Mouse (Mus musculus) small intestine, adult 2 months (tissue): ENCODE results near the gene Arl6ip5. TPM values are rescaled to one million over a fixed set of nuclear protein-coding genes. Genes with fewer than 3 reads are reported as not detected.
A peak's percentile ranks its signal among the peaks of the same experiment; 100 is the strongest.

Experiments
- H3K27ac ChIP-seq: fragments of 200-500 bp; 2 replicates; pipeline ENCODE4 v1.5.1; 2012; ENCODE audit warnings: low read depth, low read length, control low read depth, inconsistent platforms; ENCODE audit not compliant: insufficient read depth
- H3K27me3 ChIP-seq: fragments of 200-500 bp; 2 replicates; pipeline ENCODE4 v1.6.1; 2012; ENCODE audit warnings: mild to moderate bottlenecking, moderate library complexity, low read length, inconsistent platforms; ENCODE audit not compliant: control insufficient read depth, insufficient read depth
- H3K36me3 ChIP-seq: fragments of 200-500 bp; 2 replicates; pipeline ENCODE4 v1.6.1; 2012; ENCODE audit warnings: mild to moderate bottlenecking, low read length, control low read depth, inconsistent platforms; ENCODE audit not compliant: control insufficient read depth, insufficient read depth
- H3K4me1 ChIP-seq: fragments of 200-500 bp; 2 replicates; pipeline ENCODE4 v1.6.1; 2012; ENCODE audit warnings: low read length, inconsistent platforms, mixed read lengths; ENCODE audit not compliant: control insufficient read depth, insufficient read depth, insufficient read length
- H3K4me3 ChIP-seq: fragments of 200-500 bp; 2 replicates; pipeline ENCODE4 v1.5.1; 2012; ENCODE audit warnings: low read depth, mild to moderate bottlenecking, control low read depth, inconsistent platforms, low read length, moderate library complexity
- CTCF ChIP-seq: fragments of 200-500 bp; IDR thresholded peaks from 2 replicates; pipeline ENCODE4 v1.5.1; 2012; ENCODE audit warnings: low read depth, mild to moderate bottlenecking, control low read depth, inconsistent platforms, low read length, moderate library complexity, mixed read lengths; ENCODE audit not compliant: insufficient replicate concordance, insufficient read length; ENCODE audit errors: extremely low read depth
- POLR2A ChIP-seq: fragments of 200-500 bp; IDR thresholded peaks from 2 replicates; pipeline ENCODE4 v1.6.1; 2012; ENCODE audit warnings: low read depth, mild to moderate bottlenecking, control low read depth, inconsistent platforms, low read length, moderate library complexity
- WGBS: fragments of 180-500 bp; shearing (Covaris S2); methylation state at CpG from one replicate; pipeline ENCODE4 v1.1.7; 2018; 5-methylcytosine and 5-hydroxymethylcytosine counted together
- polyA plus RNA-seq: library from polyadenylated mRNA; depleted of rRNA; stranded (reverse); fragments of >200 nt; gene quantifications from 2 replicates; pipeline ENCODE4 v1.2.3, GENCODE M21; 2012; rRNA removed

Gene Arl6ip5
- polyA plus RNA-seq, result 14.3 and 22.8 TPM in 2 replicates

GRCm38 (mm10) chr6:97210191-97210961 is at the start of gene Arl6ip5:
Gene Arl6ip5 (plus strand): TSS chr6:97210689.
- 5% methylated on average over 32 of the region's 32 CpGs for WGBS
- TF ChIP-seq POLR2A (peak; percentile 72), CTCF (no peak)
- Histone ChIP-seq H3K27ac (peak within 1 kb of the TSS; percentile 74), H3K36me3 (no peaks in the 10 kb centered on the region), H3K27me3 (no peaks in the 10 kb centered on the region), H3K4me1 (peaks cover 6% of the 10 kb centered on the region; the same call in 1 of the 2 replicates), H3K4me3 (peak within 1 kb of the TSS; percentile 93)

- Histone ChIP-seq H3K4me3 (no peak overlapping the region), H3K27ac (no peak overlapping the region), H3K4me1 (no peaks in the 10 kb centered on the region), H3K27me3 (no peaks in the 10 kb centered on the region), H3K36me3 (peaks cover 28% of the 10 kb centered on the region)
- TF ChIP-seq CTCF (no peak), POLR2A (no peak)
- 71% methylated on average over 11 of the region's 11 CpGs for WGBS
These were observed 34.8 kb upstream of the Arl6ip5 start for GRCm38 (mm10) chr6:97175716-97176115.

GRCm38 (mm10) chr6:97178491-97179366 is 31.8 kb upstream of the Arl6ip5 start, which contains the start of gene Tmf1:
Gene Tmf1 (minus strand): TSS chr6:97179122.
- TF ChIP-seq CTCF (no peak), POLR2A (peak; percentile 69)
- H3K27me3 ChIP-seq, result no peaks in the 10 kb centered on the region
- no peaks in the 10 kb centered on the region for H3K4me1 ChIP-seq
- peak within 1 kb of the TSS; percentile 77 for H3K27ac ChIP-seq
- H3K36me3 ChIP-seq, result peaks cover 15% of the 10 kb centered on the region
- H3K4me3 ChIP-seq, result peak within 1 kb of the TSS; percentile 81
- under 1% methylated on average over 80 of the region's 80 CpGs for WGBS

GRCm38 (mm10) chr6:97179367-97179828 is 31.1 kb upstream of the Arl6ip5 start:
- TF ChIP-seq CTCF (no peak), POLR2A (no peak)
- Histone ChIP-seq H3K36me3 (peaks cover 18% of the 10 kb centered on the region), H3K4me1 (no peaks in the 10 kb centered on the region), H3K4me3 (peak overlapping the region; percentile 81), H3K27ac (peak overlapping the region; percentile 77), H3K27me3 (no peaks in the 10 kb centered on the region)
- WGBS, result 2% methylated on average over 11 of the region's 11 CpGs

GRCm38 (mm10) chr6:97200437-97200836 is 10.1 kb upstream of the Arl6ip5 start:
- TF ChIP-seq CTCF, result no peak
- TF ChIP-seq POLR2A, result no peak
- Histone ChIP-seq H3K4me1 (peaks cover 2% of the 10 kb centered on the region; the same call in 1 of the 2 replicates), H3K27ac (no peak overlapping the region), H3K4me3 (no peak overlapping the region), H3K36me3 (peaks cover 30% of the 10 kb centered on the region), H3K27me3 (no peaks in the 10 kb centered on the region)
- 78% methylated on average over 3 of the region's 3 CpGs for WGBS

GRCm38 (mm10) chr6:97202477-97202876 is 8.0 kb upstream of the Arl6ip5 start:
- peaks cover 14% of the 10 kb centered on the region for H3K36me3 ChIP-seq
- TF ChIP-seq POLR2A, result no peak
- no peak for TF ChIP-seq CTCF
- H3K27me3 ChIP-seq, result no peaks in the 10 kb centered on the region
- WGBS, result 57% methylated on average over 3 of the region's 3 CpGs
- H3K4me1 ChIP-seq, result peaks cover 2% of the 10 kb centered on the region; the same call in 1 of the 2 replicates
- no peak overlapping the region for H3K4me3 ChIP-seq
- H3K27ac ChIP-seq, result no peak overlapping the region
